Mouse (Mus musculus): Measurements from ENCODE around the gene Psenen.

Gene Psenen

GRCm38 (mm10) chr7:30553810-30554584 is 9.4 kb downstream of the Psenen start:
- DNase-seq (ENCODE audit: low read depth, low spot score) = no peak

GRCm38 (mm10) chr7:30553021-30553589 is 10.3 kb downstream of the Psenen start:
- peak; percentile 28 for DNase-seq (ENCODE audit: low read depth, low spot score)

- peak; percentile 98 for DNase-seq (ENCODE audit: low read depth, low spot score)
Observed at GRCm38 (mm10) chr7:30552102-30553020, 11.1 kb downstream of the Psenen start, which contains the start of the genes Hspb6 and Proser3. Gene Hspb6, plus strand, starts transcription at chr7:30552178. Gene Proser3, minus strand, starts transcription at chr7:30552299.

- no peak for DNase-seq (ENCODE audit: low read depth, low spot score)
Observed at GRCm38 (mm10) chr7:30551445-30552101, 11.9 kb downstream of the Psenen start.

- DNase-seq (ENCODE audit: low read depth, low spot score) = no peak
Observed at GRCm38 (mm10) chr7:30550603-30551002, 12.8 kb downstream of the Psenen start.

GRCm38 (mm10) chr7:30549880-30550279 is 13.5 kb downstream of the Psenen start:
- no peak for DNase-seq (ENCODE audit: low read depth, low spot score)

GRCm38 (mm10) chr7:30544327-30544726 is 19.1 kb downstream of the Psenen start:
- no peak for DNase-seq (ENCODE audit: low read depth, low spot score)

- DNase-seq (ENCODE audit: low read depth, low spot score) = no peak
Observed at GRCm38 (mm10) chr7:30540572-30540971, 22.9 kb downstream of the Psenen start.

GRCm38 (mm10) chr7:30534633-30535577 is 28.5 kb downstream of the Psenen start, which contains the start of gene Arhgap33:
Gene Arhgap33, minus strand, starts transcription at chr7:30535060.
- DNase-seq (ENCODE audit: low read depth, low spot score) = peak; percentile 98

- no peak for DNase-seq (ENCODE audit: low read depth, low spot score)
Observed at GRCm38 (mm10) chr7:30533941-30534632, 29.3 kb downstream of the Psenen start.

- DNase-seq (ENCODE audit: low read depth, low spot score) = no peak
Observed at GRCm38 (mm10) chr7:30532931-30533330, 30.5 kb downstream of the Psenen start.

- DNase-seq (ENCODE audit: low read depth, low spot score) = no peak
Observed at GRCm38 (mm10) chr7:30531291-30531815, 32.1 kb downstream of the Psenen start.

GRCm38 (mm10) chr7:30526981-30527380 is 36.4 kb downstream of the Psenen start:
- DNase-seq (ENCODE audit: low read depth, low spot score) = no peak

- no peak for DNase-seq (ENCODE audit: low read depth, low spot score)
Observed at GRCm38 (mm10) chr7:30526399-30526798, 37.0 kb downstream of the Psenen start.

- no peak for DNase-seq (ENCODE audit: low read depth, low spot score)
Observed at GRCm38 (mm10) chr7:30525954-30526353, 37.5 kb downstream of the Psenen start.

GRCm38 (mm10) chr7:30524487-30524886 is 38.9 kb downstream of the Psenen start:
- no peak for DNase-seq (ENCODE audit: low read depth, low spot score)

GRCm38 (mm10) chr7:30522871-30523270 is 40.6 kb downstream of the Psenen start:
- no peak for DNase-seq (ENCODE audit: low read depth, low spot score)

GRCm38 (mm10) chr7:30520856-30521255 is 42.6 kb downstream of the Psenen start:
- no peak for DNase-seq (ENCODE audit: low read depth, low spot score)

- no peak for DNase-seq (ENCODE audit: low read depth, low spot score)
Observed at GRCm38 (mm10) chr7:30520396-30520795, 43.0 kb downstream of the Psenen start.
